Mouse (Mus musculus) lung, postnatal 0 days (tissue): Measurements from ENCODE around the gene C4b. TPM values are rescaled to one million over a fixed set of nuclear protein-coding genes. Genes with fewer than 3 reads are reported as not detected.

Experiments used
- ATAC-seq: fragments of 200-750 bp; cut with Nextera tagmentation; 2 replicates; pipeline ENCODE4 v1.8.0; 2017; ENCODE audit warnings: moderate library complexity
- DNase-seq: peaks from one replicate; pipeline ENCODE4 v3.0.0-alpha.2; 2016; ENCODE audit warnings: low spot score
- H3K27ac ChIP-seq: fragments of 300-500 bp; sonication (generic); 2 replicates; pipeline ENCODE4 v1.5.1; 2014; ENCODE audit warnings: antibody characterized with exemption, mild to moderate bottlenecking, low read length, mixed read lengths
- H3K27me3 ChIP-seq: fragments of 300-500 bp; sonication (generic); replicated peaks from 2 replicates; pipeline ENCODE4 v1.6.1; 2014; ENCODE audit warnings: low read length, mixed read lengths; ENCODE audit not compliant: insufficient read depth
- H3K36me3 ChIP-seq: fragments of 300-500 bp; sonication (generic); 2 replicates; pipeline ENCODE4 v1.6.1; 2014; ENCODE audit warnings: low read length, mixed read lengths; ENCODE audit not compliant: insufficient read depth
- H3K4me1 ChIP-seq: fragments of 300-500 bp; sonication (generic); 2 replicates; pipeline ENCODE4 v1.6.1; 2014; ENCODE audit warnings: antibody characterized with exemption, low read depth, low read length, mixed read lengths; ENCODE audit not compliant: insufficient read depth
- H3K4me2 ChIP-seq: fragments of 300-500 bp; sonication (generic); replicated peaks from 2 replicates; pipeline ENCODE4 v1.6.1; 2014; ENCODE audit warnings: low read depth, mild to moderate bottlenecking, low read length, moderate library complexity, mixed read lengths
- H3K4me3 ChIP-seq: fragments of 300-500 bp; sonication (generic); 2 replicates; pipeline ENCODE4 v1.5.1; 2014; ENCODE audit warnings: low read depth, low read length
- H3K9ac ChIP-seq: fragments of 300-500 bp; sonication (generic); replicated peaks from 2 replicates; pipeline ENCODE4 v1.6.1; 2014; ENCODE audit warnings: low read depth, mild to moderate bottlenecking
- H3K9me3 ChIP-seq: fragments of 300-500 bp; sonication (generic); 2 replicates; pipeline ENCODE4 v1.6.1; 2016; ENCODE audit warnings: low read length, mixed read lengths
- CTCF ChIP-seq: IDR thresholded peaks from 2 replicates; pipeline ENCODE4 v1.5.1; 2016; ENCODE audit warnings: antibody characterized with exemption, mild to moderate bottlenecking
- EP300 ChIP-seq: IDR thresholded peaks from 2 replicates; pipeline ENCODE4 v1.6.1; 2016; ENCODE audit warnings: antibody characterized with exemption, mild to moderate bottlenecking, control low read depth
- WGBS: fragments of 180-500 bp; shearing (Covaris S2); extraction: QIAGEN DNeasy Blood & Tissue Kit; methylation state at CpG from one replicate; pipeline ENCODE4 v1.1.7; 2014; 5-methylcytosine and 5-hydroxymethylcytosine counted together
- polyA plus RNA-seq: library from polyadenylated mRNA; unstranded; fragments of >200 nt; fragmentation: Nextera tagmentation; extraction: Ambion mirVana; gene quantifications from 2 replicates; pipeline ENCODE4 v1.2.1, GENCODE M21; 2015

C4b gene
- polyA plus RNA-seq, 1 experiment from 2014 or later, result 6.5 TPM

DNA sequence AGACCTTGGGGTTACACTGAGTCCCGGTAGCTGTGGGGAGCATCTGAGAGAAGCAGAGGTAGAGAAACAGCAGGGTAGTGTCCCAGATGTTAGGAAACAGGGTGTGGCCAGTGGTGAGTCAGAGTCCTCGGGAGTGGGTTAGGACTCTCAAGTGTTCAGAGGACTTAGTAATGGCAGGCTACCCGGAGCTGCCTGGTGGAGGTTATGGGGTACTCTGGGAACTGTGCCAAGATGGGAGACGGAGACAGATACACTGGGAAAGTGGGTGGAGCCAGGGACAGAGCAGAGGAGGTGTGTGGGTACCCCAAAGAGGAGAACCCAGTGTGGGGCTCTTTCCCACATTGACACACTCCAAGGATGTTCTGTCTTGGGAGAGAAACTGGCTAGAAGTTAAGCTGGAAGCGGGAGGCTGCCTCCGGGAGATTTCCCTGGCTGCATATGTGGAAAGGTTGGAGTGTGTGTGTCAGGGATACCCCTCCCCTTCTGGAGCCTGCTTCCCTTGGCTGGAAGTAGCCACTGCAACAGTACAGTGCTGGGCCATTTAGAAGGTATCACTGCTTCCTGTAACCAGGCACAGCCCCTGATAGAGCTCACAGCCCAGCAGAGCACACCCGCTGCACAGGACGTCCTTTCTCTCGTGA is 59.3 kb downstream of the C4b start:
- peak; percentile 68 for ATAC-seq
- TF ChIP-seq EP300, result peak; percentile 43; the same call in 1 of the 2 replicates
- TF ChIP-seq CTCF, result no peak; the same call in 1 of the 2 replicates
- H3K9ac ChIP-seq, result no peak overlapping the region
- peak; percentile 87 for DNase-seq
- H3K4me3 ChIP-seq, result no peak overlapping the region
- H3K4me2 ChIP-seq, result no peak overlapping the region
- no peaks in the 10 kb centered on the region; the same call in 1 of the 2 replicates for H3K27me3 ChIP-seq
- H3K27ac ChIP-seq, result peak overlapping the region; percentile 57; the same call in 1 of the 2 replicates
- no peaks in the 10 kb centered on the region for H3K36me3 ChIP-seq
- H3K4me1 ChIP-seq, result peaks cover 30% of the 10 kb centered on the region
- whole genome bisulfite sequencing, result 36% methylated on average over 9 of the region's 9 CpGs
- H3K9me3 ChIP-seq, result no peaks in the 10 kb centered on the region

DNA sequence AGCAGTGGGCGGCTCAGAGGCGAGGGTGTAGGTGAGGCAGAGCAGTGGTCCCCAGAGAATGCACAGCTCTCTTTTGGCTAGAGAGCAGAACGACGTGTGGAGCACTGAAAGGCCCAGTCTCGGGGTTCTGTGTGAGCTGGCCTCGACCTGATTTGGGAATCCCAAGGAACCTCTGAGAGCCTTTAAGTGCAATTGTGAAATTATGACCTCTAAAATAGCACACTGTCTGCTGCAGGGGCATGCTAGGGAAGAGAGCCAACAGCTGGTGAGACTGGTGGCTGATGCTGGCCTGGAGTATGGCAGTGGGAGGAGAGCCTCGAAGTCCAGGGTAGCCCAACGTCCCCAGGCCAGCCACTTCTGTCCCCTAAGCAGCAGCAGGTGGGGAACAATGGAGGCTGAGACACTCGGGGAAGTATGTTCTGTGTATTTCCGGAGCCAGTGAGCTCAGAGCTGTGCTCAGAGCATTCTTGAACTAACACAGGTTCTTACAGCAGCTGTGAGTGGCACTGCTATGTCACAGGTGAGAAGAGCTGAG is 59.9 kb downstream of the C4b start:
- H3K9me3 ChIP-seq, result no peaks in the 10 kb centered on the region
- no peak overlapping the region for H3K4me2 ChIP-seq
- no peak overlapping the region for H3K9ac ChIP-seq
- no peak for TF ChIP-seq CTCF
- TF ChIP-seq EP300, result no peak
- WGBS, result 34% methylated on average over 10 of the region's 10 CpGs
- ATAC-seq (peak; percentile 15; the same call in 1 of the 2 replicates), DNase-seq (no peak)
- peaks cover 30% of the 10 kb centered on the region for H3K4me1 ChIP-seq
- no peak overlapping the region for H3K4me3 ChIP-seq
- no peaks in the 10 kb centered on the region for H3K36me3 ChIP-seq
- peaks cover 5% of the 10 kb centered on the region for H3K27me3 ChIP-seq
- H3K27ac ChIP-seq, result peak overlapping the region; percentile 57

DNA sequence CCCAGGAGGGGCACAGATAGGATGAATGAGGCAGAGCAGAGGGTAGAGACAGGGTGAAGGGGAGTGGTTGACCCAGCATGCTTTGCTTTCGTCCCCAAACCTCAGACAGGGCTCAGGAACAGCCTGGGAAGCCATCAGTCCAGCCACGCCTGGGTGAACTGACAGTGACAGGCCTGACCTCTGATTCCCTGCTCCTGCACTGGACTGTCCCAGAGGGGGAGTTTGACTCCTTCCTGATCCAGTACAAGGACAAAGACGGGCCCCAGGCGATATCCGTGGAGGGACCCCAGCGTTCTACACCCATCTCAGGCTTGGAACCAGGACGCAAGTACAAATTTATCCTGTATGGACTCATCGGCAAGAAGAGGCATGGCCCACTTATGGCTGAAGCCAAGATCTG is 60.5 kb downstream of the C4b start:
- H3K27me3 ChIP-seq, result peaks cover 10% of the 10 kb centered on the region
- WGBS, result 62% methylated on average over 8 of the region's 8 CpGs
- TF ChIP-seq EP300 (no peak), CTCF (no peak)
- ATAC-seq (no peak), DNase-seq (no peak)
- no peak overlapping the region for H3K4me2 ChIP-seq
- H3K36me3 ChIP-seq, result no peaks in the 10 kb centered on the region
- no peak overlapping the region for H3K9ac ChIP-seq
- no peak overlapping the region for H3K4me3 ChIP-seq
- peaks cover 30% of the 10 kb centered on the region for H3K4me1 ChIP-seq
- peak overlapping the region; percentile 57; the same call in 1 of the 2 replicates for H3K27ac ChIP-seq
- no peaks in the 10 kb centered on the region for H3K9me3 ChIP-seq

DNA sequence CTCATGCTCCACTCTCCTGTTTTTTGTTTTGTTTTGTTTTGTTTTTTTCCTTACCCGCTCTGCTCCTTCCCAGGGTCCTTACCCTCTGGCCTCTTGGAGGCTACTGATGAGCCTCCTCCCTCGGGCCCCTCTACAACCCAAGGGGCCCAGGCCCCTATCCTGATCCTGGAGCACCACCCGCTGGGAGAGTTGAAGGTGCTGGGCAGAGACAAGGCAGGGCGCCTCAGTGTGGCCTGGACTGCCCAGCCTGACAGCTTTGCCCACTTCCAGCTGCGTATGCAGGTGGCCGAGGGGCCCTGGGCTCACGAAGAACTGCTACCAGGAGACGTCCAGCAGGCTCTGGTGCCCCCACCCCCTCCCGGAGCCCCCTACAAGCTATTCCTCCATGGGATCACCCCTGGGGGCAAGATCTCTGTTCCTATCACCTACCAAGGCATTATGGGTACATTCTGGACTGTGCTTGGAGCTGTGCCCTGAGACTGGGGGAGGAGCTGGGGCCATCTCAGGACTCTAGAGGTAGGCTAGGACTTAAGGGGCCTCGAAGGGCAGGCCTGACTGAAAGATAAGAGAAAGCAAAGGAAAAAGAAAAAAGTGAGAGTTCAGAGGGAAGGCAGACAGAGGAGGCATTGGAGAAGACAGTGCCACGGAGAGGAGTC is 61.7 kb downstream of the C4b start:
- TF ChIP-seq CTCF (peak; percentile 36), EP300 (no peak)
- DNase-seq (no peak), ATAC-seq (no peak)
- H3K4me2 ChIP-seq, result no peak overlapping the region
- H3K4me1 ChIP-seq, result peaks cover 30% of the 10 kb centered on the region
- no peaks in the 10 kb centered on the region for H3K36me3 ChIP-seq
- no peak overlapping the region for H3K9ac ChIP-seq
- H3K27ac ChIP-seq, result no peak overlapping the region
- WGBS, result 67% methylated on average over 11 of the region's 11 CpGs
- no peaks in the 10 kb centered on the region for H3K9me3 ChIP-seq
- peaks cover 10% of the 10 kb centered on the region for H3K27me3 ChIP-seq
- no peak overlapping the region for H3K4me3 ChIP-seq

DNA sequence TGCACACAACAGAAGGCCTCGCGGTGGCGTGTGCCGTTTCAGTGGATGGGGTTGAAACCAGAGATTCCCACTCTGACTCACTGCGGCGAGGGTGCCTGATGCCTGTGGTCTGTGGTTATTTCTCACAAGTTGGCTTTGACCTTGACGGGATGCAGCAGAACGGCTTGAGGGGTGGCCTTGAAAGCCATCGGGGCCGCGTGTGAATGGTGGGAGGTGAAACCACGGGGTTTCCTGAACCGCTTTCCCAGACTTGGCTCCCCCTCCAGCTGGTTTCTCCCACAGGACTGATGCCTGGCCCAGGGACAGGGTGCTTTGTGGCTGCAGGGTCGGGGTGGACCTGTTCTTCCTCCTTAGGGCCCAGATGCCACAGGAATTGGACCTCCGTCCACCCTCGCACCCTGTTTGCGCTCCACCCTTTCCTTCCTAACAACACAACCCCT is 62.5 kb downstream of the C4b start:
- TF ChIP-seq EP300 (no peak), CTCF (no peak)
- DNase-seq, result no peak
- H3K9me3 ChIP-seq, result no peaks in the 10 kb centered on the region
- no peak overlapping the region for H3K27ac ChIP-seq
- peaks cover 30% of the 10 kb centered on the region for H3K4me1 ChIP-seq
- H3K4me3 ChIP-seq, result no peak overlapping the region
- no peaks in the 10 kb centered on the region for H3K36me3 ChIP-seq
- H3K4me2 ChIP-seq, result no peak overlapping the region
- peak; percentile 8; the same call in 1 of the 2 replicates for ATAC-seq
- peaks cover 10% of the 10 kb centered on the region for H3K27me3 ChIP-seq
- no peak overlapping the region for H3K9ac ChIP-seq
- 55% methylated on average over 17 of the region's 17 CpGs for WGBS

DNA sequence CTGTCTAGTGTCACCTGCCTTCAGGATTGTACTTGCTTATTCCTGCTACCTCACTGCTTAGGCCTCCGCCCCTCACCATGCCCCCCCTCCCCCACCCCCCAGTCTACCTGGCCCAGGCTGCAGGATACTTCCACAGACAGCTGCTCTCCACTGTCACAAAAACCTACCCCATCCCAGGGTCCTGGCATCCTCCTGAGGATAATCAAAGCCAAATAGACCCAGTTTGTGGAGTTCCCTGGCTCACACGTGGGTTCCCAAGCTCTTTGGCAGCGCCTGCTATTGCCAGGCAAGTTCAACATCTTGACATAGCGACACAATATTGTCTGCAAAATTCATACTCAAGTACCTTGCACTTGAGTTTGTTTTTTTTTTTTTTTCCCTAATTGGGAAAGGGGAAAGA is 63.1 kb downstream of the C4b start:
- ATAC-seq, result no peak
- Histone ChIP-seq H3K4me3 (no peak overlapping the region), H3K27ac (no peak overlapping the region), H3K27me3 (peaks cover 10% of the 10 kb centered on the region), H3K4me2 (no peak overlapping the region), H3K9ac (no peak overlapping the region), H3K36me3 (no peaks in the 10 kb centered on the region), H3K9me3 (no peaks in the 10 kb centered on the region), H3K4me1 (peaks cover 29% of the 10 kb centered on the region)
- DNase-seq, result no peak
- TF ChIP-seq EP300, result no peak
- WGBS, result 73% methylated on average over 4 of the region's 4 CpGs
